Mouse (Mus musculus) lung, postnatal 0 days (tissue): Measurements from ENCODE around the gene Sin3b.

Experiments used
- CTCF ChIP-seq: IDR thresholded peaks from 2 replicates; pipeline ENCODE4 v1.5.1; 2016; ENCODE audit warnings: antibody characterized with exemption, mild to moderate bottlenecking
- EP300 ChIP-seq: IDR thresholded peaks from 2 replicates; pipeline ENCODE4 v1.6.1; 2016; ENCODE audit warnings: antibody characterized with exemption, mild to moderate bottlenecking, control low read depth

DNA sequence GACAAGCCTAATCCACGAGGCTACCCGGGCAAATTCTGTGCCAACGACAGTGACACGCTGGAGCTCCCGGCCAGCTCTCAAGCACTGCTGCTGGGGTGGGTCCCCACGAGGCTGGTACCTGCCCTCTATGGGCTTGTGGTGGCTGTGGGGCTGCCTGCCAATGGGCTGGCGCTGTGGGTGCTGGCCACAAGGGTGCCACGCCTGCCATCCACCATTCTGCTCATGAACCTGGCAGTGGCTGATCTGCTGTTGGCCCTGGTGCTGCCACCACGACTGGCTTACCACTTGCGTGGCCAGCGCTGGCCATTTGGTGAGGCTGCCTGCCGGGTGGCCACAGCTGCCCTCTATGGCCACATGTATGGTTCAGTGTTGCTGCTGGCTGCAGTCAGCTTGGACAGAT, 39.2 kb downstream of the Sin3b start:
- TF ChIP-seq CTCF: no peak
- TF ChIP-seq EP300: no peak
